Mouse (Mus musculus): ENCODE results near the gene Plekhj1.

Plekhj1 gene

DNA sequence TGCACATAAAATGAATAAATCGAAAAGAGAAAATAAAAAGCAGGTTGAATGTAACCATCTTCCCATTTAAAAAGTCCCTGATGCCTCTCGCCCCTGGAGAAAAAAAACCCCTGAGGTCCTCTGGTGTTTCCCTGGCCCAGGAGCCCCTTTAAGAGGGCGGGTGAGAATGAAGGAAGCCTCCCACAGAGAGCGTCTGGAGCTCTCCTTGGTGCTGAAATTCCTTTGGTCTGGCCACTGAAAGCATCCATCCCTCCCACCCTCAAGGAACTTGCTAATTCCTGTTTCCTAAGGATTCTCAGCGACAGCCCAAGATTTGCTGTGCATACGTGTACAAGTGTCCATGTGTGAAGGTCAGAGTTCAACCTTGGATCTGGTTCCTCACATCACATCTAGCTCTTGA is 49.8 kb downstream of the Plekhj1 start:
- peak; percentile 70 for DNase-seq (ENCODE audit: low spot score)

DNA sequence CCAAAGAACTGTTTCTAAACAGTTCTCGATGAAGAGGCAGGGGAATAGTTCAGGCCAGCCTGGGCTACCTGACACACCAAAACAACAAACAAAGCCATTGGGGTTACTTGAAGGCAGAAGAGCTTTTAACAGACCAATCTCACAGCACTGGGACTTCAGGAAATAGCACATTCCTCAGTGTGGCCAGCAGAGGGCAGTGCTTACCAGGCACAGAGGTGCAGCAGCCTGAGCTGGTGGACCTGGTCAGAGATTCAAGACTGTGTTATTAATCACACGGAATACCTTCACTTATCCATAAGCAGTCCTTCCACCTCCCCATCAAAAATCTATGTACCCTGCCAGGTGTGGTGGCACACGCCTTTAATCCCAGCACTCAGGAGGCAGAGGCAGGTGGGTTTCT is 51.0 kb downstream of the Plekhj1 start:
- DNase-seq (ENCODE audit: low spot score) = peak; percentile 79

Measured in urinary bladder, postnatal 14 days (tissue).